Mouse (Mus musculus) embryonic fibroblast, embryonic 13.5 days (primary cell): Measurements from ENCODE around the gene Chrm1.

ENCODE experiments used
- CTCF ChIP-seq: IDR thresholded peaks from 2 replicates; pipeline ENCODE4 v1.5.1; 2011; ENCODE audit warnings: mild to moderate bottlenecking, control low read depth, low read length, moderate library complexity, borderline replicate concordance; ENCODE audit not compliant: insufficient read depth
- POLR2A ChIP-seq: IDR thresholded peaks from 2 replicates; pipeline ENCODE4 v1.6.1; 2011; ENCODE audit warnings: low read depth, mild to moderate bottlenecking, control low read depth, low read length, moderate library complexity

GRCm38 (mm10) chr19:8714653-8715481 is 51.3 kb downstream of the Chrm1 start:
- TF ChIP-seq CTCF (no peak), POLR2A (no peak)
